Mouse (Mus musculus) ovary, postnatal 36 days (tissue): ENCODE data around the gene Pou4f1.
A peak's percentile ranks its signal among the peaks of the same experiment; 100 is the strongest.
"Not testable (repeated sequence)": the region's sequence is repeated elsewhere in the genome, so short reads cannot be mapped to it uniquely, and the experiment has no call there.

Experiments
- DNase-seq: peaks from one replicate; pipeline ENCODE4 v3.0.0; 2022; ENCODE audit warnings: low spot score, mixed read lengths

Pou4f1 gene

DNA sequence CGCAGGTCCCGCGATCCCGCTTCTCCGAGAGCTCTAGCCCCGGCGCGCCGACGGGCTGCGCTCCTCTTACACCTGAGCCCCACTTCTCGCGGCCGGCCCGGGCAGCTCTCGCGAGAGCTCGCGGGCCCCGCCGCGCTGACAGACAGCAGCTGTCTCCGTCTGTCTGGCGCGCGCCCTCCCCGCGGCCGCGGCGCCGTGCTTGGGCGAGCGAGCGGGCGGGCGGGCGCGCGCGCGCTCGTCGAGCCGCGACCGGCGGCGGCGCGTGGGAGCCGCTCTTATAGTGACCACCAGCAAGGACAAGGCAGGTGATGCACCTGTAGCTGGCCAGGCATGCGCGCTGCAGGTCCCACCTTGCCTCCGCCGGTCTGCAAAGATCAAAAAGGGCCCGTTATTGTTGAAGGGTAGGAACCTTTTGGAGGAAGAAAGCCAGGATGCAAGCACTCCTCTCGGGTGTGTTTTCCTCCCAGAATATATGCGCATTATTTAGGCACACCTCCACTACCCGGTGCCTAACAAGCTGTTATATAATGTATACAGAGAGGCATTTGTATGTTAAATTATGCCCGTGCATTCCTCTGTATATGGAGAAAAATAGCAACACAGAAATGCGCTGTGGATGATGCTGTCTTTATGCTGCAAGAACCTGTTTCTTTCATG, at the start of gene Pou4f1:
TSS of gene Pou4f1 (minus strand) at position 34 of the 657 bp plus-strand sequence.
- DNase-seq, result peak; percentile 57

DNA sequence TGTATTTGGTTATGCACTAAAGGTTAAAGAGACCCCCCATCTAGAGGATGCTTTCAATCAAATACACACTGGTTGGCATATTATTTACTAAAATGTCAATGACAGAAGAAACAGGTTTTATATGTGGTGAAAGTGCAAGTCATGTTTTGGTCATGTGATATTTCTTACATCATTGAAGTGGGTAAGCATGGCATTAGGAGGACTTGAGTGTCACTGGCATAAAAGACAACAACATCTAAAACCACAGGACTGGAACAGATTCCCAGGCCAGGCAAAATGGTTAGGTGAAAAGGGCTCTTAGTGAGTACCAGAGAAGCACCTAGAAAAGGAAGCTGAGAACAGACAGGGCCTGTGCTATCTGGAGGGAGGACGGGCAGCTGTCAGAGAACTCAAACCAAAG, 43.9 kb upstream of the Pou4f1 start:
- no peak for DNase-seq

DNA sequence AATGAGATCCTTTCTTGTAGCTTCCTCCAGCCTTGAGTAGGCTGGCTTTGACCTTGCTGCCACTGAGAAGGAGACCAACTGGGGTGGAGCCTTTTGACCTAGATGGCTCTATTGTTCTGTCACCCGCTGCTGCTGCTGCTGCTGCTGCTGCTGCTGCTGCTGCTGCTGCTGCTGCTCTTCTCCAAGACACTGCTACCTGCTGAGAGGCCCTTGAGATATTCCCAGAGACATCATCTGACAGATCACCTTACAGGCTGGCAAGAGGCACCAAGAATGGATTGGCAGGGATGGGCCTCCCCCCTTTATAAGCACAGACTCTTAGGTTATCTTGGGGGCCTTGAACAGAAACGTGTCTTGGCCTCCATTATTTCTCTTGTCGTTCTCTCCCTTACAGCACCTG, 35.0 kb upstream of the Pou4f1 start:
- DNase-seq, result not testable (repeated sequence)

DNA sequence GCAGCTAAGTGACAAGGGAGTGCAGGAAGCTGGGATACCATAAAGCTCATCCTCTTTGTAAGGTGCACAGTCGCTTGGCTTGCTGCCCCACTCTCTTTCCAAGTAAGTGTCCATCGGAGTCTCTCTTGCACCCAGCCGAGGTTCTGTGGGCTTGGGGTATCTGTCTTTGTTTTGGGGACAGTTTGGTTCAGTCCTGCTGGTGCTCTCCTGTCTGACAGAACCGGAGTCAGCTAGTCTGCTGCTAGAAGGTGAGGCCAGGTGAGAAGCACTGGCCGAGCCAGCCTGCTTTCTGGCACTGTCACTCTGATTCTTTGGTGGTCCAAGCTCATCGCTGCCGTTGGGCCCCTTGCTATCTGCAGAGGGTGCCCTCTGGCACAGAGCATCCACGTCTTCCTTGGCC, 12.0 kb upstream of the Pou4f1 start:
- DNase-seq, result no peak

DNA sequence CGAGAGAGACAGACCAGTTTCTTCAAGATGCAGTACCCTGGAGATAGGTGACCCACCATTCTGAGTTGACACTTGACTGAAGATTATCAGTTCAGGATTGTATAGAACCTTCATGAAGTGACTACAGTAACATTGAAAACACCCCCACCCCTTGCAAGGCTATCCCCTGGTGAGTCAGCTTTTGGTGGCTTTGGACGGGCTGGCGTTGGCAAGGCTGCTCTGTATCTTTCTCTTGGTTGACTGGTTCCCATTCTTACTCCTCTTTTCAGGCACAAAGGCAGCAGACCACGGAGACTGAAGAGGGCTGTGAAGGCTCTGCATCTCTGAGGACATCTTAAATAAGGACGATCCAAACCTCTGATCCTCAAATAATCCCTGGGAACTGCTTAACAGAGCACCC, 10.8 kb upstream of the Pou4f1 start:
- DNase-seq, result no peak

DNA sequence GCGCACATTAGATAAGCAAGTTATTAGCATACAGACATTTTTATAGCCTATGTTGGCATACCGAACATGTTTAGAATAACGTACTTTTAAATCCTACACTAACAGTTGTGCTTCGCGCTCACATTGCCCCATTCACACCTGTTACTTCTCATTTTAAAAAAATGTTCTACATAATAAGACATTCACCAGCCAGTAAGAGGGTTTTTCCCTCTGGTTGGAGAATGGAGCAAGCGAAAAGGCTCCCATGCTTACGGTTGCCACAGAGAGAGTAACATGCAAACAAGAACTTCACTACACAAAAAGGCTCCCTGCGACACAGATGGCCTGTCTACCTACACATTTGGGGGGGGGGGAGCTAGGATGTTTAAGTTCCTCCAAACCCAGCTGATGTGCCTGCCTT, 9.8 kb upstream of the Pou4f1 start:
- no peak for DNase-seq

DNA sequence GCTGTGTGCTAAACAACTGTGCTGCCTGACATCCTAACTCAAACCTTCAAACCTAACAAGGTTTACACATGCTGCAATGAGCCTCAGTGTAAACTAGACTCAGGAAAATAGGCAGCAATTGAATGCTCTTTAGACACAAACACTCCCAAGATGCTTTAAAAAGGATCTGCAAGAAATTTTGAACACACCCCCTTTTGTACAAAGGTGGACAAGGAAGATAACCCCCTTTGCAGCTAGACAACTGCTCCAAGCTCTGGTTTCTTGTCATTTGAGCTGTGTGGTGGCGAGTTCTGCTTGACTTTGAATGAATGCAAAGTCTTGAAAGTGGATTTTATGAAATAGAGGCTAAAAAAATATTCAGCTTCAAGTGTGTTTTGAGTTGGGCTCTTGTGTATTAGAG, 7.6 kb upstream of the Pou4f1 start:
- DNase-seq, result no peak

DNA sequence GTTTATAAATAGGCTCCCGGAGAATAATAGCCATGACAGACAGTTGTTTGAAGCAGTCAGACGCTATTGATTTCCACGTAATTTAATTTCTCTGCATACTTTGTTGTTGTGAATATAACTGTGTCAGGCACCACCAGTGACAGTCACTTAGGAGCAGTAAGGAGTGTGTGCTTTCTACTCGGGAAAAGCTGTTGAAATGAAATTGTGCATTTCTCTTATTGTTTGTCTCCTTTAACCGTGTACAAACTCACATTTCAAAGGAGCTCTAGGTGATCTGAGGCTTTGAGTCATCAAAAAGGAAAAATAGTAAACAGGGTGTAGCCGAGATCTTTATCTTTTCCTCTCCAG, 798 bp upstream of the Pou4f1 start:
- DNase-seq, result no peak

DNA sequence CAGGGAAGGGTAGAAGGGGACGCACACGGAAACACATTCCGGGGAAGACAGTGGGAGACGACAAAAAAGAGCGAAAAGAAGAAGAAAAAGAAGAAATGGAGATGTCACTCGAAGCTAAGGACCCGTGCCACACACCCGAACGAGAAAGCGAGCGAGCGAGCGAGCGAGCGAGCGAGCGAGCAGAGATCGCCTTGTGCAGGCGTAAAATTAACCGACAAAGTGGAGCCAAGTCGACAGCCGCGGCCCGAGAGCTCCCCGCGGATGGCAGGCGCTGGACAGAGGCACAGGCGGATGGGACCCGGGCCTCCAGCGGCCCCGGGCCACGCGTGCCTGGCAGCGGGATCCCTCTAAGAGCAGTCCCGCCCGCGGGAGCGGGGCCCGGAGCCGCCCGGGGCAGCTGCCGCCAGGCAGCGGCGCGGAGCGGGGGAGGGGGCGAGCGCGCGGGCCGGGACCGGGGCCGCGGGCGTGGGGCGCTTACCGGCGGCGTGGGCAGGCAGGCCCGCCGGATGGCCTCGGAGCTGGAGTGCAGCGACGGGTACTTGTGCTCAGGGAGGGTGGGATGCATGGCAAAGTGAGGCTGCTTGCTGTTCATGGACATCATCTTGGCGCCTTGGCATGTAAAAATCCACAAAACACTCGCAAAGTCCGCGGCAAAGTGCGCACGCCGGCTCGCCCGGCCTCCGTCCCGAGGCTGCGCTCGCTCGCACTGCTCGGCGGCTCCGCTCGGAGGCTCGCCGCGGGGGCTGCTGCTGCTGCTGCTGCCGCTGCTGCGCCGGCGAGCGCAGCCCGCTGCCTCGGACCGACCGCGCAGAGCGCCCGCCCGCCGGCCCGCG, 450 bp downstream of the Pou4f1 start:
- DNase-seq, result no peak

DNA sequence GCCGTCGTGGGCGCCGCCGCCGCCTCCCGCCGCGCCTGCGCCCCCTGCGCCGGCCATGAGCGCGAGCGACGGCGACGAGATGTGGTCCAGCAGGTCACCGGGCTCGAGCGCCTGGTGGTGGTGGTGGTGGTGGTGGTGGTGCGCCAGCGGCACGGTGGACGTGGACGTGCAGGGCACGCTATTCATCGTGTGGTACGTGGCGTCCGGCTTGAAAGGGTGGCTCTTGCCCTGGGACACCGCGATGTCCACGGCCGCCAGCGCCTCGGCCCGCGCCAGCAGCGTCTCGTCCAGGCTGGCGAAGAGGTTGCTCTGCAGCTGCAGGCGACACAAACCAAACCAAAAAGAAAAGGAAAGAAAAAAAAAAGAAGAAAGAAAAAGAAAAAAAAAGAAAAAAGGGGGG, 1.2 kb downstream of the Pou4f1 start:
- DNase-seq, result no peak

DNA sequence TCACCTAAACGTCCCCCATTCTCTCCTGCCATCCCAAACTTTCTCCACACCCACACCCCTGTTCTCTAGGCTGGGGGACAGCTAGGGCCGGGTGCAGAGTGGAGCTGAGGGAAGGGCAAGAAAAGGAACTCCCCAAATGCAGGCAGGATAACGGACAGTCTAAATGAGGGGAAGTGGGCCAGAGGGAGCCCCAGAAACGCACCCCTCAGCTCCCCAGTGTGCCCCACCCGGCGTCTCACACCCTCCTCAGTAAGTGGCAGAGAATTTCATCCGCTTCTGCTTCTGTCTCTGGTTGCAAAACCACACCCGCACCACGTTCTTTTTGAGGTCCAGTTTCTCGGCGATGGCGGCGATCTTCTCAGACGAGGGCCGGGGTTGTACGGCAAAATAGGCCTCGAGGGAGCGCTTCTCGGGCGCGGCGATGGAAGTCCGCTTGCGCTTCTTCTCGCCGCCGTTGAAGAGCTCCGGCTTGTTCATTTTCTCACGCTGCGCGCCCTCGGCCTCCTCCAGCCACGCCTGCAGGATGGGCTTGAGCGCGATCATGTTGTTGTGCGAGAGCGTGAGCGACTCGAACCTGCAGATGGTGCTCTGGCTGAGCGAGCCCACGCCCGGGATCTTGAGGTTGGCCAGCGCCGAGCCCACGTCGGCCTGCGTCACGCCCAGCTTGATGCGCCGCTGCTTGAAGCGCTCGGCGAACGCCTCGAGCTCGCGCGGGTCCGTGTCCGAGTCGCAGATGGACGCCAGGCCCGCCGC, 2.1 kb downstream of the Pou4f1 start:
- no peak for DNase-seq

DNA sequence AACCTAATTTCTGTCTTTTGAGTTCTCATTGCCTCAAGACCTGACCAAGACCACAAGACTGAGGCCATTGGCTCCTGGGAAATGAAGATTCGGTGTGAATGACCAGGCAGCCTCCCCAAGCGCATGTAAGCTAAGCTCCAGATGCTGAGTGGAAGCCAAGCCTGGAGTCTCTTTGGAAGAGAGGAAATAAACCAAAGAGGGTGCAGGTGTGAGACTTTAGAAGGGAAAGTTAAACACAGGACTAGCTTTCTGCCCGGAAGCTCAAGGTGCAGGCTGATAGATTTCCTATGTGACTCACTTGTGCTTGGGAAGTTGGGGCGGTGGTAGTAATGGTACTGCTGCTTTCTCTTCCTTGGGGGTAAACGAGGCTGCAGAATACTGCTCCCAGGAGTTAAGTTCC, 3.0 kb downstream of the Pou4f1 start:
- no peak for DNase-seq

DNA sequence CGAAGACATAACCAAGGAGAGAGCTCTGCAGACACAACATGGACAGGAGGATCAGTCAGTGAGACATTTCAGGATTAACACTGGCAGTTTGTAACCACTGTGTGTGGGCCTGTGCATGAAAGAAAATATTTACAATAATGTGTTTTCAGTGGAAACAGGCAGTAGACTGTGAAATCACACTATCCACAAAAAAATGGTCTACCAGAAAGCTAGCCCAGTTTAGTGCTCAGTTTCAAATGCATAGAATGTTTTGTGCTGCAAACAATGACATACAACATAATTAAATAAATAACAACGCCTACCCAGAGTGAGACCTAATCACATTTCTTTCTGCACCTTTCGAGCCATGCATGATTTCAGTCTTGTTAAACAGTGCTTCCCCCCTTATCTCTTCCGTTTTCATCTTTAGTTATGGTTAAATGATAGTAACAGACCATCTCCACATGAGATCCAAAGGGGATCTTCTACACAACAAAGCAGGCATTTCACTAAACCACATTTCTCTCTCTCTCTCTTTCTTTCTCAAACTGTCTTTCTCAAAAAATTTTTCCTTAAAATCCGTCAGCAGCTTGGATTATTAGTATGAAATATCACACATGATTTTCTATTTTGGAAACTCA, 4.1 kb downstream of the Pou4f1 start:
- DNase-seq, result no peak

DNA sequence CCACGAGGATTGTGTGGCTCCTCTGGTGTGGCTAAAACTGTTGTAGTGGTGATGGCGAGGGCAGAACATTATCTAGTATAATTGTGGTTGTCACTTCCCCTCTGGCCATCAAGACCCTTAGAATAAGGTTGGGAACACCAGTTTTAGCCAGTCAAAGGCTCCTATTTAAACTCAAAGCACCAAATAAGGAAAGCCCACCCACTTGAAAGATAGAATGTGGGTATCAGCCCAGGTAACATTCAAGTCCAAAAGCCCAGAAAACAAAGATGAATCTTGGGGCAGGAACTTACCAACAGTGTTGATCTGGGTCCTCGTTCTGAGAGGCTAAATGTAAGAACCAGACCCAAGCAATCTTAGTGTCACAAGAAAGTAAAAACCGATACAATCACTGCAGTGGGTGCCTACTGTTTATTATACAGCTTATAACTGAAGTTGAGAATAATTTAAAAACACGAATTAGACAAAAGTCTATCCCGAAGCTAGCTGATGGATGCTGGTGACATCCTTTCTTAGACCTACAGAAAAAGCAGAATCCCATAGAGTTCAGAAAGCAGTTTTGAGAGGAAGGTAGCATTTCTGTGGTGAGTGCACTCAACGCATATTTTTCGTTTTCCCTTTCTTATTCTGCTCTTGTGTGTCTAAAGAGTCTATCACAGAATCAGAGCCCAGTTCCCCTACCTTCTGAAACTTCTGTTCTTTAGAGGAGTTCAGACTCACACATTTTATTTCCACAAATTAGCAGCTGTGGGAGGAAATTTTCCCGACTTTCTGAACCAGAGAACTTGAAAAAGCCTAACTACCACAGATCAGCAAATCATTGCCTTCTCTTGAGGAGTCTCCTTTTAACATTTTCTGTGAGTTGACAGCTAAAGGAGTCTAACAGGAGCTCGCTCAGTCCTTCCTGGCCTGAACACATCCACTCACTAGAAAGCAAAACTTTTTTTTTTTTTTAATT, 6.2 kb downstream of the Pou4f1 start:
- no peak for DNase-seq

DNA sequence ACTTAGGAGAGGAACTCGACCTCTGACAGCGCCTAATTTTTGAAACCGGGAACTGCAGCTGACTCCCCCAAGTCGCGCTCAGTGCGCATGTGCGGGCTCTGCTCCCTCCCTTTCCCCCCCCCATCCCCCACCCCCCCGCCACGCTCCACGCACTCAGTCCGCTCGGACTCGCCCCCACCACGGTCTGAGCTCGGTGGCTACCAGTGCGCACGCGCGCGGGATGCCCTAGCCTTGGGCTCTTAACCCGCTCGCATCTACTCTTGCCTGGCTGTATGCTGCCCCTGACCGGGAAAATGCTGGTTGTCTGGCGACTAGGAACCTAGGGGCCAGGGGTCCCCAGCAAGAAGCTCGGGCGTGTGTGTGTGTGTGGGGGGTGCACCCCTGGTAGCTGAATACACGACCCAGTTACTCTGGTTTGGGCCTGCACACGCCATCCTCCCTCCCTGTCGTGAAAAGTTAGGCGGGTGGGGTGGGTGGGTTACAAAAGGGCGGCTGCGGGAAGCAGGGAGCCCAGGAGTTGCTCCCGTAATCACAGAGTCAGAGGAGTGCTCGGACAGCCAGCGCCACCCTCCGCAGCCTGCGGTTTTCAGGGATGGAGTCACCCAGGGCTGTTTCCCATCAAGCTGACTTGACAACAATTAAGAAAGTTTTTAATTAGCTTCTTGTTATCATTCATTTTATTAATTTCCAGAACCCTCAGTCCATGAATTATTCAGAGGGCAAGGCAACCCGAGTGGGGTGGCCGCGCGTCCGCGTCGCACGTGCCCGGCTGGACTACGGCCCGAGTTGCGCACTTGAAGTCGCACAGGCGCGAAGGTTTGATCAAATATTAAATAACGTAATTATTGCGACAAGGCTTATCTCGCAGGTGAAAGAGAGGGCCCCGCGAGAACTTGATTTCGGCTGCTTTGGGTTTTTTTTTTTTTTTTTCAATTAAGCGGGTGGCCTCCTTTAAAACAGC, 7.2 kb downstream of the Pou4f1 start:
- no peak for DNase-seq

DNA sequence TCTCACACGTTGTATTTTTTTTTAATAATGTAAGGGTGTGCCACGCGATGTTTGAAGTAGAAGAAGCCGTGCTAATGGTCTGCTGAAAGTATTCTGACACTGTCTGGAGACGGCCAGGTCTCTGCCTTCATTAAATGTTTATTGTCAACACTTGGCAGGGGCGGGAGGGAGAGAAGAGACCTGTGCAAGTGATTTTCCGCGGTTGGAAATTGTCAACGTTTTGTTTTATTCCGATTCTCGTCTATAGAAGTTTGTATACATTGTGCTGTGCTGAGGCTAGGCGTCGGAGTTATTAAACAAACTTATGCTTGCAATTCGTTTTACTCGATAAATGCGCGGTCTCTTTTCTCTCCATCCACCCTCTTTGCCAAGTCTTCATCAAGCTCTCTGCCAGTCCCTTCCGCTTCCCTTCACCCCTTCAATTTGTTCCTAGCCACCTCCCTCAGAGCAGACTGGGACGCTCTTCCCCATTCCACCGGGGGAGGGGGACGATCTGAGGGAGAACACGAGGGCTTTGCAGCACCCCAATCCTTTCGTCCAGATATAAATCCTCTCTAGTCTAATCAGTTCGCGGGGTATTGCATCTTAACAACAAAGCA, 8.2 kb downstream of the Pou4f1 start:
- DNase-seq, result no peak

DNA sequence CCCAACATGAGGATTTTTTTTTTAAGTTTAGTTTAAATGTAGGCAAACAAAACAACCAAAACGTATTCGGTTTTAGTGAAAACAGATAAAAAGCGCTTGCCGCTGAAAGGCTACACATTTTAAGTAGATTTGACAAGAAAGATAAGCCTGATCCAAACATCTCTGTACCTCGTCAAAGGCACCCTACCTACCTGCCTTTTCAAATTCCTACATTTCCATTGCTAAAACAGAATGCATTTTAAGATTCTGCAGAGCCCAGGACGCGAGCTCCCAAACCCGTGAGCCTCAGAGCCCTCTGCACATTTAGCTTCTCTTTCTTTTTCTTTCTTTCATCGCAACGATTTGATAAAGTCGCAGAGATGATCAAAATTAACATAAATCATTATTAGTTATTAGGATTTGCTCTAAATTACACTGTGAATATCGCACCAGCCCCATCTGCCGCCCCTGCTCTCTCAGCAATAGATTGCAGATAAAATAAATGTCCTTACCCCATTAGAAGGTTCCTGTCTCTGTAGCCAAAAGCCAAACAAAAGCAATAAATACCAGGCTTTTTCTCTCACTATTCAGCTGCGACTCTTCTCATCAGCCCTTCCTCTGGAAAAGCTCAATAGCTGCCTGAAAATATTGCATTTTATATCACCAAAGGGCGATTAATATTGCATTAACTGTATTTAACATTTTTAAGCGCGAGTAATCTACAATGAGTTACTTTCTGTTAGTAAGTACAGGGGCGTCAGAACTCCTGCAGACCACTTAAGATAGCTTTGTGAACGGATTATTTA, 8.9 kb downstream of the Pou4f1 start:
- DNase-seq, result no peak

DNA sequence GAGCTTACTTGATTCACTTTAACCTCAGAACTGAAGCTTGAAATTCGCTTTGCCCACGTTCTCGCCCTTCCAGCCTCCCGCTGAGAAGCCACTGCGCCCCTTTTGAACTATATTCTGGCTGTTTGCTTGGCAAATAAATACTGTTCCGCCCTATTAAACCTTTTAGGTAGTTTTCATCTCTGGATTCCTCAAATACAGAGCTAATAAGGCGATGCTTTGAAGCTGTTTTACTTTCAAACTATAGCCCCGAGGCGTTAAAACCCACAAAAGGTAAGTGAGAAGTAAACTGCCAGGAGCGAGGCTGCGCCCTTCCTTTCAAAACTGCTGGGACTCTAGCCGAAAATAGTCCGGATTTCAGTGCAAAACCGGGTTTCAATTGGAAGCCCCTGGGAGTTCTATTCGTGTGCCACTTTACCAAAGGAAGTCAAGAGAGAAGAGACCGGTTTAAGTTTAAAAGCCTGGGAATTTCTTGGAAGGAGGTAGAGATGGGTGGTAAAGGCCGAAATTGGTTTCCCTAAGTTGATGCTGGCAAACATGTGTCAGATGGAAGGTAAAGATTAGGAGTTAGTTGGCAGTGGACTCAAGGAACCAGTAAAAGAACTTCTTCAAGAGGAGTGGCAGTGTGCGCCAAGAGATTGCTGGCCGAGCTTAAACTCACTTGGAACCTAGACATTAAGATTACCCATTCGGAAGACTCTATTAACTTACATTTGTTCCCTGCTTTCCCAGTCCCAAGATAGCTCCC, 9.7 kb downstream of the Pou4f1 start:
- no peak for DNase-seq
